Mouse (Mus musculus) forebrain, embryonic 11.5 days (tissue): ENCODE measurements around the gene Frmd8. TPM values are rescaled to one million over a fixed set of nuclear protein-coding genes. Genes with fewer than 3 reads are reported as not detected.
A peak's percentile ranks its signal among the peaks of the same experiment; 100 is the strongest.

Source experiments
- ATAC-seq: fragments of 200-750 bp; cut with Nextera tagmentation; replicated peaks from 2 replicates; pipeline ENCODE4 v1.8.0; 2017; ENCODE audit warnings: moderate TSS enrichment; ENCODE audit not compliant: low FRiP score
- DNase-seq: peaks from one replicate; pipeline ENCODE4 v3.0.0-alpha.2; 2017; ENCODE audit warnings: low spot score
- H3K27ac ChIP-seq: fragments of 300-500 bp; sonication (generic); 2 replicates; pipeline ENCODE4 v1.5.1; 2014; ENCODE audit warnings: low read depth, low read length
- H3K27me3 ChIP-seq: fragments of 300-500 bp; sonication (generic); 2 replicates; pipeline ENCODE4 v1.6.1; 2014; ENCODE audit warnings: mild to moderate bottlenecking, low read length, mixed read lengths; ENCODE audit not compliant: control insufficient read depth, insufficient read depth
- H3K36me3 ChIP-seq: fragments of 300-500 bp; sonication (generic); 2 replicates; pipeline ENCODE4 v1.6.1; 2014; ENCODE audit warnings: mild to moderate bottlenecking, low read length, moderate library complexity, mixed read lengths; ENCODE audit not compliant: control insufficient read depth, insufficient read depth
- H3K4me1 ChIP-seq: fragments of 300-500 bp; sonication (generic); replicated peaks from 2 replicates; pipeline ENCODE4 v1.6.1; 2014; ENCODE audit warnings: low read length, mixed read lengths; ENCODE audit not compliant: control insufficient read depth, insufficient read depth
- H3K4me2 ChIP-seq: fragments of 300-500 bp; sonication (generic); 2 replicates; pipeline ENCODE4 v1.6.1; 2014; ENCODE audit warnings: low read depth, mild to moderate bottlenecking, low read length, moderate library complexity, mixed read lengths; ENCODE audit not compliant: severe bottlenecking
- H3K4me3 ChIP-seq: fragments of 300-500 bp; sonication (generic); 2 replicates; pipeline ENCODE4 v1.5.1; 2014; ENCODE audit warnings: low read depth, low read length
- H3K9ac ChIP-seq: fragments of 300-500 bp; sonication (generic); 2 replicates; pipeline ENCODE4 v1.6.1; 2014; ENCODE audit warnings: low read length
- H3K9me3 ChIP-seq: fragments of 300-500 bp; sonication (generic); 2 replicates; pipeline ENCODE4 v1.6.1; 2016; ENCODE audit warnings: low read length, mixed read lengths; ENCODE audit not compliant: control insufficient read depth
- WGBS: fragments of 180-500 bp; shearing (Covaris S2); extraction: QIAGEN DNeasy Blood & Tissue Kit; methylation state at CpG from one replicate; pipeline ENCODE4 v1.1.7; 2014; 5-methylcytosine and 5-hydroxymethylcytosine counted together
- polyA plus RNA-seq: library from polyadenylated mRNA; unstranded; fragments of >200 nt; fragmentation: Nextera tagmentation; extraction: Ambion mirVana; gene quantifications from 2 replicates; pipeline ENCODE4 v1.2.1, GENCODE M21; 2014

Gene Frmd8
- polyA plus RNA-seq, 1 experiment from 2014 or later = 24.5 TPM

- no peak overlapping the region for H3K4me2 ChIP-seq
- no peak overlapping the region for H3K27ac ChIP-seq
These were observed 50.8 kb downstream of the Frmd8 start for GRCm38 (mm10) chr19:5824043-5824825.

GRCm38 (mm10) chr19:5823266-5823839, 51.7 kb downstream of the Frmd8 start:
- Histone ChIP-seq H3K9me3 (no peaks in the 10 kb centered on the region), H3K27ac (no peak overlapping the region), H3K4me3 (no peak overlapping the region), H3K4me2 (0 out of 2 replicates have a peak overlapping the region, but pooled peaks have one; percentile 11), H3K4me1 (peaks cover 5% of the 10 kb centered on the region; the same call in 1 of the 2 replicates), H3K9ac (no peak overlapping the region; the same call in 1 of the 2 replicates), H3K36me3 (no peaks in the 10 kb centered on the region), H3K27me3 (no peaks in the 10 kb centered on the region)
- ATAC-seq = no peak
- peak; percentile 70 for DNase-seq
- 19% methylated on average over 9 of the region's 9 CpGs for WGBS

More at GRCm38 (mm10) chr19:5824043-5824825, 50.8 kb downstream of the Frmd8 start:
- H3K4me3 ChIP-seq = no peak overlapping the region
- no peaks in the 10 kb centered on the region for H3K9me3 ChIP-seq
- DNase-seq = no peak
- ATAC-seq = no peak
- no peaks in the 10 kb centered on the region for H3K27me3 ChIP-seq
- peaks cover 5% of the 10 kb centered on the region; the same call in 1 of the 2 replicates for H3K4me1 ChIP-seq
- H3K9ac ChIP-seq = no peak overlapping the region
- WGBS = 74% methylated on average over 22 of the region's 22 CpGs
- H3K36me3 ChIP-seq = no peaks in the 10 kb centered on the region

- Histone ChIP-seq H3K4me1 (peaks cover 5% of the 10 kb centered on the region; the same call in 1 of the 2 replicates), H3K27me3 (no peaks in the 10 kb centered on the region), H3K27ac (no peak overlapping the region), H3K9ac (no peak overlapping the region), H3K36me3 (no peaks in the 10 kb centered on the region), H3K9me3 (no peaks in the 10 kb centered on the region), H3K4me2 (no peak overlapping the region), H3K4me3 (no peak overlapping the region)
- ATAC-seq = no peak
- DNase-seq = no peak
- WGBS = 76% methylated on average over 7 of the region's 7 CpGs
These were observed 52.3 kb downstream of the Frmd8 start for GRCm38 (mm10) chr19:5822834-5823205.

GRCm38 (mm10) chr19:5822174-5822833, 52.8 kb downstream of the Frmd8 start:
- Histone ChIP-seq H3K36me3 (no peaks in the 10 kb centered on the region), H3K4me2 (no peak overlapping the region), H3K9ac (no peak overlapping the region), H3K4me3 (no peak overlapping the region), H3K27ac (no peak overlapping the region), H3K27me3 (no peaks in the 10 kb centered on the region), H3K4me1 (peaks cover 5% of the 10 kb centered on the region; the same call in 1 of the 2 replicates), H3K9me3 (no peaks in the 10 kb centered on the region)
- DNase-seq = no peak
- no peak for ATAC-seq
- 50% methylated on average over 12 of the region's 12 CpGs for WGBS

- Histone ChIP-seq H3K9ac (no peak overlapping the region), H3K36me3 (no peaks in the 10 kb centered on the region), H3K4me3 (no peak overlapping the region), H3K9me3 (no peaks in the 10 kb centered on the region), H3K4me2 (no peak overlapping the region), H3K27me3 (no peaks in the 10 kb centered on the region), H3K4me1 (peaks cover 5% of the 10 kb centered on the region; the same call in 1 of the 2 replicates), H3K27ac (no peak overlapping the region)
- no peak for DNase-seq
- WGBS = 83% methylated on average over 5 of the region's 5 CpGs
- no peak for ATAC-seq
These were observed 53.3 kb downstream of the Frmd8 start for GRCm38 (mm10) chr19:5821847-5822173.

GRCm38 (mm10) chr19:5819549-5819948, 55.5 kb downstream of the Frmd8 start:
- no peaks in the 10 kb centered on the region for H3K9me3 ChIP-seq
- H3K4me3 ChIP-seq = no peak overlapping the region
- H3K9ac ChIP-seq = no peak overlapping the region
- H3K27ac ChIP-seq = no peak overlapping the region
- H3K4me1 ChIP-seq = peaks cover 5% of the 10 kb centered on the region; the same call in 1 of the 2 replicates
- DNase-seq (no peak), ATAC-seq (no peak)
- H3K4me2 ChIP-seq = no peak overlapping the region
- no peaks in the 10 kb centered on the region for H3K27me3 ChIP-seq
- no peaks in the 10 kb centered on the region for H3K36me3 ChIP-seq
- WGBS = 52% methylated on average over 12 of the region's 12 CpGs

- no peak overlapping the region for H3K27ac ChIP-seq
- 84% methylated on average over 6 of the region's 6 CpGs for WGBS
These were observed 56.5 kb downstream of the Frmd8 start for GRCm38 (mm10) chr19:5818590-5818977.

GRCm38 (mm10) chr19:5817703-5818589, 57.1 kb downstream of the Frmd8 start:
- WGBS = 22% methylated on average over 21 of the region's 21 CpGs
- H3K9me3 ChIP-seq = no peaks in the 10 kb centered on the region
- H3K27ac ChIP-seq = no peak overlapping the region
- peak overlapping the region; percentile 38; the same call in 1 of the 2 replicates for H3K4me2 ChIP-seq
- H3K4me1 ChIP-seq = no peaks in the 10 kb centered on the region; the same call in 1 of the 2 replicates
- ATAC-seq (peak; percentile 61; the same call in 1 of the 2 replicates), DNase-seq (peak; percentile 89)
- H3K4me3 ChIP-seq = no peak overlapping the region; the same call in 1 of the 2 replicates
- peak overlapping the region; percentile 49 for H3K9ac ChIP-seq
- no peaks in the 10 kb centered on the region for H3K27me3 ChIP-seq
- no peaks in the 10 kb centered on the region for H3K36me3 ChIP-seq

More at GRCm38 (mm10) chr19:5818590-5818977, 56.5 kb downstream of the Frmd8 start:
- Histone ChIP-seq H3K27me3 (no peaks in the 10 kb centered on the region), H3K4me3 (no peak overlapping the region), H3K4me2 (no peak overlapping the region), H3K36me3 (no peaks in the 10 kb centered on the region), H3K9ac (no peak overlapping the region), H3K9me3 (no peaks in the 10 kb centered on the region), H3K4me1 (peaks cover 5% of the 10 kb centered on the region; the same call in 1 of the 2 replicates)
- DNase-seq = no peak
- no peak for ATAC-seq
